Mouse (Mus musculus) hindbrain, embryonic 13.5 days (tissue): ENCODE measurements at regions not wholly inside any gene's neighbourhood (a gene's known extent, or its start where the extent isn't known, plus 50 kb on each side); places are given as distances from the start of the nearest gene placed in this dataset.
A peak's percentile ranks its signal among the peaks of the same experiment; 100 is the strongest.

Experiments
- ATAC-seq: fragments of 200-750 bp; cut with Nextera tagmentation; 2 replicates; pipeline ENCODE4 v1.8.0; 2017; ENCODE audit warnings: moderate TSS enrichment; ENCODE audit not compliant: low FRiP score
- H3K27ac ChIP-seq: fragments of 300-500 bp; sonication (generic); 2 replicates; pipeline ENCODE4 v1.5.1; 2015; ENCODE audit warnings: inconsistent platforms, mild to moderate bottlenecking, moderate library complexity
- H3K27me3 ChIP-seq: fragments of 300-500 bp; sonication (generic); 2 replicates; pipeline ENCODE4 v1.6.1; 2015; ENCODE audit warnings: mild to moderate bottlenecking, inconsistent platforms
- H3K36me3 ChIP-seq: fragments of 300-500 bp; sonication (generic); 2 replicates; pipeline ENCODE4 v1.6.1; 2015; ENCODE audit warnings: mild to moderate bottlenecking, inconsistent platforms
- H3K4me1 ChIP-seq: fragments of 300-500 bp; sonication (generic); replicated peaks from 2 replicates; pipeline ENCODE4 v1.6.1; 2015; ENCODE audit warnings: inconsistent platforms
- H3K4me2 ChIP-seq: fragments of 300-500 bp; sonication (generic); 2 replicates; pipeline ENCODE4 v1.6.1; 2015; ENCODE audit warnings: inconsistent platforms, mild to moderate bottlenecking, moderate library complexity
- H3K4me3 ChIP-seq: fragments of 300-500 bp; sonication (generic); 2 replicates; pipeline ENCODE4 v1.5.1; 2015; ENCODE audit warnings: mild to moderate bottlenecking, inconsistent platforms
- H3K9ac ChIP-seq: fragments of 300-500 bp; sonication (generic); 2 replicates; pipeline ENCODE4 v1.6.1; 2015; ENCODE audit warnings: mild to moderate bottlenecking, inconsistent platforms
- H3K9me3 ChIP-seq: fragments of 300-500 bp; sonication (generic); 2 replicates; pipeline ENCODE4 v1.6.1; 2016; ENCODE audit warnings: inconsistent platforms
- WGBS: fragments of 180-500 bp; shearing (Covaris S2); methylation state at CpG from one replicate; pipeline ENCODE4 v1.1.7; 2015; 5-methylcytosine and 5-hydroxymethylcytosine counted together

DNA sequence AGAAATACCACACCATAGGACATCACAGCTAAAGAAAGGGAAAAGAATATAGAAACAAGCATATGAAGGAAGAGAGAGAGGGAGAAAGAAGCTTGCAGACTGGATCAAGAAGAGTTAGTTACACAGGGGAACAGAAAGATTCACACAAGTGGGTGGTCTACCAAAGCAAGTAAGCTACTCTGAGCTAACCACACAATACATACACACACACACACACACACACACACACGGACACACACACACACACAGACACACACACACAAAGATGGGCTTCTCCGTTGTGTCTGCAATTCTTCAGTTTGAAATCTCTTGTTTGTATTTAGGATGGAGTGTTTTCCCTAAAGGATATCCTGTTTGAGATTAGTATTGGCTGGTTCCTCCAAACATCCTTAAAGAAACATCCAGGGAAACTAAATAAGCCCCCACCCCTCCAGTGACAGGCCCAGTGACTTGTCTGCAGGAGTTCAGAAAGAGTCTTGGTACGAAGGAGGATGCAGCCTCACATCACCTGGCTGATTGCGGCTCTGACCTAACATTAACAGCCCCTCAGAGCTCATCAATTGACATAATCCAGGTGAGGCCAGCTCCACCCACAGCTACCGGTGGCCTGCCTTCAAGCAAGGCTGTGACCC is 69.7 kb upstream of the Gm45716 start:
- ATAC-seq = no peak

DNA sequence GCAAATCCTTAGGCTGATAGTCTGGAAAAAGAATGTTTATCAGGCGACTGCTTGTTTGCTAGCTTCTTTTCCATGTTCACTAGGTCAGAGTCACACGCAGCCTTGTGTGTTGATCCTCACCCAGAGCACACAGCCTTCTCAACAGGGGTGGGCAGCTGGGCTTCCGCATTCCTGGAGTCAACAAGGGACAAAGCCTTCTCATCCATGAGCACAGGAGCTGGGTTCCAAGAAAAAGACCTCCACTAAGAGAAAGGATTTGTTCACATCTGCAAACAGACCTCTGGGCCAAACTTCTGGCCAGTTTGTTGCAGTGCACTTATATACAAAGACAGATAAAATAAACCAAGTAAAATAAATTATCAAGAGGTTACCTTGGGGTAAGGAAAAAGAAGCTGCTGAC is 65.6 kb upstream of the Gm45716 start:
- Histone ChIP-seq H3K36me3 (no peaks in the 10 kb centered on the region), H3K27ac (no peak overlapping the region), H3K4me1 (no peaks in the 10 kb centered on the region; the same call in 1 of the 2 replicates), H3K9me3 (no peaks in the 10 kb centered on the region), H3K27me3 (no peaks in the 10 kb centered on the region), H3K4me3 (no peak overlapping the region), H3K4me2 (no peak overlapping the region), H3K9ac (no peak overlapping the region)
- no peak for ATAC-seq
- WGBS = 39% methylated on average over 3 of the region's 3 CpGs

More for the DNA sequence above, 69.7 kb upstream of the Gm45716 start:
- Histone ChIP-seq H3K9ac (no peak overlapping the region), H3K4me2 (no peak overlapping the region), H3K4me3 (no peak overlapping the region), H3K9me3 (no peaks in the 10 kb centered on the region), H3K36me3 (no peaks in the 10 kb centered on the region), H3K27ac (no peak overlapping the region), H3K4me1 (no peaks in the 10 kb centered on the region; the same call in 1 of the 2 replicates), H3K27me3 (no peaks in the 10 kb centered on the region)
- WGBS = 74% methylated on average over 5 of the region's 5 CpGs

DNA sequence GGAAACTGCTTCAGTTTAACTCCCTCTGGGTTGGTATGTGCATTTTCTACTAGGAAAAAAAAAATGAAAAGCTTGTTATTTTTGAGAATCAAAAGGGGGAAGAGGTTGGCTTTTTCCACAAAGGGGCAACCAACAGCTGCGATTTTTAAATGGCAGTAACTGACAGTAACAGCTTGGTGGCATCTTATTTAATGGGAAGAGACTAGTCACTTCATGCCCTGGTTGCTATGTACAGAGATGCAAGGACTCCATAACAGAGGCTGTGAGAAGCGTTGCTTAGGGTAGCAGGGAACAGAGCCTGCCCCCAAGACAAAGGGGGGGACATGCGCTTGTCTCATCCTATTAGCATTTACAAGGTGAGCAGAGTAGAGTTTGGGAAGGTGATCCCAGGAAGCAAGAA is 64.8 kb upstream of the Gm45716 start:
- no peak for ATAC-seq
- H3K27ac ChIP-seq = no peak overlapping the region
- no peaks in the 10 kb centered on the region for H3K27me3 ChIP-seq
- no peaks in the 10 kb centered on the region; the same call in 1 of the 2 replicates for H3K4me1 ChIP-seq
- H3K4me2 ChIP-seq = no peak overlapping the region
- H3K36me3 ChIP-seq = no peaks in the 10 kb centered on the region
- WGBS = 66% methylated on average over 3 of the region's 3 CpGs
- no peak overlapping the region for H3K4me3 ChIP-seq
- H3K9me3 ChIP-seq = no peaks in the 10 kb centered on the region
- no peak overlapping the region for H3K9ac ChIP-seq

DNA sequence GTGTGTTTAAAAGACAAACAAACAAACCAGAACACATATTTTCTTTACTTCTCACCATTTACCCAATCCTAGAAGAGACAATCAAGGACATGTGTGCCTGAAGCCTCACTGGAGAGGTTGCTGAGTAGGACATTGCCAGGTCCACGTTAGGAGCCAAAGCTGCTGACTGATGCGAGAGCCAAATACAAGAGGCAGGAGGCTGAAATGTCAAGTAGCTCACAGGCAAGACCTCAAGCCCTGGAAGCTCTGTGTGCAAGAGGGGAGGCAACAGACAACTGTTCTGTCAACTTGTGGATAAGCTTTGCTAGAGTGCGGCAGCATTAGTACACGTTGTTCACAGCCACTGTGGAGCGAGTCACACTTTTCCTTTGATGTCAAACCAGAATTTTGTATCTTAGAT is 63.6 kb upstream of the Gm45716 start:
- no peak overlapping the region for H3K9ac ChIP-seq
- H3K4me1 ChIP-seq = no peaks in the 10 kb centered on the region; the same call in 1 of the 2 replicates
- H3K4me3 ChIP-seq = no peak overlapping the region
- H3K4me2 ChIP-seq = no peak overlapping the region
- no peaks in the 10 kb centered on the region for H3K27me3 ChIP-seq
- H3K36me3 ChIP-seq = no peaks in the 10 kb centered on the region
- no peak overlapping the region for H3K27ac ChIP-seq
- H3K9me3 ChIP-seq = no peaks in the 10 kb centered on the region
- 84% methylated on average over 5 of the region's 5 CpGs for WGBS
- no peak for ATAC-seq

DNA sequence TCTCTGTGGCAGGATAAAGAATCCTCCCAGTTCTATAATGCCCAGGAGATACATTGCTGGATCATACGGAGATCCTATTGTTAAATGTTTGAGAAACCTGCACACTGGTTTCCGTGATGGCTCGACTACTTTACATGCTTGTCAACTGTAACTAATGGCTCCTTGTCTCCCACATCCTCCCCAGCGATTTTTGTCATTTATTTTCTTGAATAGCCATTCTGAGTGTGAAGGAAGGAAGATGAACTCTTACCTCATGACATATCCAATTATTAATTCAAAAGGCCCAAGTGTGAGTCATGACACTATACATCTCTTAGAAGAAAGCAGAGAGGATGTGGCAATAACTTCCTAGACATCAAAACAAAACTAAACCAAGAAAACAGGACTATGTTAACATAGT is 61.2 kb upstream of the Gm45716 start:
- WGBS = 50% methylated on average over 4 of the region's 4 CpGs
- no peaks in the 10 kb centered on the region for H3K27me3 ChIP-seq
- no peak overlapping the region for H3K27ac ChIP-seq
- H3K4me2 ChIP-seq = no peak overlapping the region
- ATAC-seq = no peak
- H3K4me1 ChIP-seq = peaks cover 18% of the 10 kb centered on the region
- no peaks in the 10 kb centered on the region for H3K9me3 ChIP-seq
- no peaks in the 10 kb centered on the region for H3K36me3 ChIP-seq
- H3K9ac ChIP-seq = no peak overlapping the region
- H3K4me3 ChIP-seq = no peak overlapping the region

DNA sequence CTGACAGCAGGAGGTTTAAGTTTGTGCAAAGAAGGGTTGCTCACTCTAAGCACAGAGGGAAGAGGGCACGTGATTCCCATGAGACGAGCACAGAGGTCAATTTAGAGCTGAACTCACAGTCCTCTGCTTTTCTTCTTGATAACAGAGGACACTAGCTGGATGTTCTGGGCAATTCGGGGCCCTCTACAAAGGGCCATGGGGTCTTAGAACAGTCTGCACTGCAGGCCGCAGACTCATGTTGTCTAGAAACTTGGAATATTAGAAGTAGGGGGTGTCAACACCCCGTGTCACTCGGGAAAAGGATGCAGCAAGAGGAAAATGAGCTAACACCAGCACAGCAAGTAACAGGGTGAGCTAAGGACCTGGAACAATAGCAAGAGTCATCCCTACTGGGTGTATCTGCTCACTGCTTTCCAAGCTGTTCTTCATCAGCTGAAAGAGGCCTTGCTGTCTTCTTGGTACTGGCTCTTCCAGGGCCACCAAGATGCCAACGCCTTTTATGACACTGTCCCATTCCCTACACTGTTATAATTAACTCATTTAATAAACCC is 58.5 kb upstream of the Gm45716 start:
- Histone ChIP-seq H3K27me3 (no peaks in the 10 kb centered on the region), H3K27ac (no peak overlapping the region), H3K4me3 (no peak overlapping the region), H3K9ac (no peak overlapping the region), H3K36me3 (no peaks in the 10 kb centered on the region), H3K9me3 (no peaks in the 10 kb centered on the region), H3K4me2 (no peak overlapping the region), H3K4me1 (peaks cover 18% of the 10 kb centered on the region)
- WGBS = 73% methylated on average over 7 of the region's 7 CpGs
- ATAC-seq = no peak

DNA sequence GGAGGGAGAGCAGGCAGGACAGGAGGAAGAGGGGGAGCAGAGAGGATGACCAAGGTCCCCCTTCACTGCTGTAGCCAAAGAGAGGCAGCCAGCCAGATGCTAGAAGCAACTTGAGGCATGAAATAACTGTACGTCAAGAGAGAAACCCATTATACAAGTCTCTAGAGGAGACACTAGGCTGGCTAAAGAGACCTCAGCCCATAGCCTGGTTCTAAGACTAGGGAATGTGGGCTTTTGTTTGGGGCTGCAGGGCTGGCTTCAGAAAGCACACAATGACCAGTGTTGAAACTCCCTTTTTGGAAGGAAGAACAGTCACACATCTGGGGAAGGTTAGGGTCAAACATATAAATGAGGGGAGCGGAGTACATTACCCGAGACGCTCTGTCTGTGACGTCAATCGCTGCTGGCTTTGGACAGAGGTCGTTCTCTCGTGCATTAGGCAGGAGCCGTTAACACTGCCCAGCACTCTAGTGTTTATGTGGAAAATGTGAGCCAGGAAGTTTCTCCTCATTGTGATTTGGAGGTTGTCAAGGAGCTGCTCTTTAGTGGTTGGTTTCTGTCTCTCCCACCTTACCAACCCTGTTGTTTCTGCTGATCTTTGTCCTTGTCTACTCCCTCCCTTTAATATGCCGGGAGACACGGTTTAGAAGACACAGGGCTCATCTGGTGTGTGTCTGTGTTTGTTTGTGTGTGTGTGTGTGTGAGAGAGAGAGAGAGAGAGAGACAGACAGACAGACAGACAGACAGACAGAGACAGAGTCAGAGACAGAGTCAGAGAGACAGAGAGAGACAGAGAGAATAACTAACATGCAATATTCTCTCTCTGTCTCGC is 57.5 kb upstream of the Gm45716 start:
- Histone ChIP-seq H3K4me3 (no peak overlapping the region), H3K9me3 (no peaks in the 10 kb centered on the region), H3K27ac (peak overlapping the region; percentile 36), H3K27me3 (no peaks in the 10 kb centered on the region), H3K4me1 (peaks cover 18% of the 10 kb centered on the region), H3K9ac (no peak overlapping the region), H3K36me3 (no peaks in the 10 kb centered on the region), H3K4me2 (peak overlapping the region; percentile 33)
- WGBS = 27% methylated on average over 12 of the region's 12 CpGs
- ATAC-seq = peak; percentile 57; the same call in 1 of the 2 replicates

DNA sequence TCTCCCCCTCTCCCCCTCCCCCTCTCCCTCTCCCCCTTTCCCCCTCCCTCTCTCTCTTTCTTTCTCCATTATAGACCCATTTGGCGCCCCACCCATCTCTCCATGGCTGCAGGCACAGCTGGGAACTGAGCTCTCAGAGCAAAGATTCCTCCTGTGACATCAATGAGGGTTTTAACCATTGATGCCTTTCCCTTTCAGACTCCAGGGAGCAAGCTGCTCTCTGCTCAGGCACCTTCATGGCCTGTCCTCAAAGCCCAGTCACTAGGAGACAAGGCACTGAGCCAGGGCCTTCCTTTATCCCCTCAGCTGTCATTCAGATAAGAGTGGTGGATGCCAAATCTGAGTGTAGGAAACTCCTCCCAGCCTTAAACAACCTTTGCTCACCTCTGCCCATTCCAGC is 56.8 kb upstream of the Gm45716 start:
- Histone ChIP-seq H3K9me3 (no peaks in the 10 kb centered on the region), H3K4me3 (no peak overlapping the region), H3K27ac (peak overlapping the region; percentile 36; the same call in 1 of the 2 replicates), H3K4me1 (peaks cover 18% of the 10 kb centered on the region), H3K9ac (no peak overlapping the region), H3K36me3 (no peaks in the 10 kb centered on the region), H3K27me3 (no peaks in the 10 kb centered on the region), H3K4me2 (no peak overlapping the region)
- ATAC-seq = peak; percentile 79
- 0% methylated on average over 1 of the region's 1 CpGs for WGBS

DNA sequence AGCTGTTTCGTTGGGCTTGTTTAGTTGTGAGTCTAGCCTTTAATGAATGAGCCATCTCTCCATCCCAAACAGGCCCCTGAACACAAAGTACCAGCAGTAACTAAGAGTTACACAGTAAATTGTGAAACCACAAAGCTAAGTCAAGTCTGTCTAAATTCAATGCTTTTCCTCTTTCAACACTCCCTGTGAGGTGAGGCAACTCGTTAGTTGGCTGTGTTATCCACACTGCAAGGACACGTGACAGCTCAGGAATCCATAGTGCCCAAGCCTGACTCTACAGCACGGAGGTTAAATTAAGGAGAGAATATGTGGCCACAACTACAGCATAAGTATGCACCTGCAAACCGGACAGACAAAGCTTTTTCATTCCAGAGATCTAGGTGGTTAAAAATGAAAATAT is 54.9 kb upstream of the Gm45716 start:
- Histone ChIP-seq H3K27ac (no peak overlapping the region), H3K36me3 (no peaks in the 10 kb centered on the region), H3K9me3 (no peaks in the 10 kb centered on the region), H3K4me1 (peaks cover 18% of the 10 kb centered on the region), H3K4me3 (no peak overlapping the region), H3K27me3 (no peaks in the 10 kb centered on the region), H3K9ac (no peak overlapping the region), H3K4me2 (no peak overlapping the region)
- ATAC-seq = no peak
- WGBS = 88% methylated on average over 5 of the region's 5 CpGs

DNA sequence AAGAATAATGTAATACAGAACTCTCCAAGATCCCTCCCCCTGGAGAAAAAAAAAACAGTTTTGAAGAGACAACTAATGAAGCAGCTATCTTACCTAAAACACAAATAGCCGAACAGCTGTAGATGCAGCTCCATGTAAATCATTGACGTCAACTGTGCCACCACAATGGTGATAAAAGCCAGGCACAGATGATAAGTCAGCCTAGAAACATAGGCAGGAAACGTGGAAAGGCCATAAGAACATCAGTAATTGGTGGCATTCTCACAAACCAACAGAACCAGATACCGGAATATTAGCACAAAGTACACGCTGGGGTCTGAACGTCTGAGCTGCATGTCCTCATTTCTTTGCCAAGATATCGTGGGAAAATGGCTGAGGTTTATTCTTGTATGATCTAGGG is 51.2 kb upstream of the Gm45716 start:
- Histone ChIP-seq H3K9ac (no peak overlapping the region), H3K27ac (no peak overlapping the region), H3K36me3 (no peaks in the 10 kb centered on the region), H3K9me3 (no peaks in the 10 kb centered on the region), H3K4me1 (no peaks in the 10 kb centered on the region), H3K4me3 (no peak overlapping the region), H3K27me3 (no peaks in the 10 kb centered on the region), H3K4me2 (no peak overlapping the region)
- no peak for ATAC-seq
- 92% methylated on average over 7 of the region's 7 CpGs for WGBS
